Mouse (Mus musculus) inflammation-experienced regulatory T-cells, adult 6 months (primary cell): ENCODE results near the gene 1700109H08Rik. TPM values are rescaled to one million over a fixed set of nuclear protein-coding genes. Genes with fewer than 3 reads are reported as not detected.
"Not testable (repeated sequence)": the region's sequence is repeated elsewhere in the genome, so short reads cannot be mapped to it uniquely, and the experiment has no call there.

ENCODE experiments used
- ATAC-seq: one replicate; pipeline ENCODE4 v1.8.0; 2017
- polyA plus RNA-seq, 3 experiments: library from polyadenylated mRNA; unstranded; fragments of 100-300 nt; shearing (Covaris generic); gene quantifications; one replicate each; pipeline ENCODE4 v1.2.1; 2017

1700109H08Rik gene
- polyA plus RNA-seq, result 10 to 100 TPM in 2 of 3 experiments, 1 to 10 TPM in 1; 7.4 to 15.4 (median 10.7) TPM

- ATAC-seq, result no peak
Observed at GRCm38 (mm10) chr5:3571266-3571665, at the start of gene 1700109H08Rik. Gene 1700109H08Rik, plus strand, starts transcription at chr5:3571566.

GRCm38 (mm10) chr5:3521741-3522140 lies 49.6 kb upstream of the 1700109H08Rik start:
- no peak for ATAC-seq

- no peak for ATAC-seq
Observed at GRCm38 (mm10) chr5:3522826-3523225, 48.5 kb upstream of the 1700109H08Rik start.

GRCm38 (mm10) chr5:3527041-3527691 lies 44.2 kb upstream of the 1700109H08Rik start:
- ATAC-seq, result no peak

GRCm38 (mm10) chr5:3529585-3530189 lies 41.7 kb upstream of the 1700109H08Rik start:
- ATAC-seq, result no peak

- ATAC-seq, result not testable (repeated sequence)
Observed at GRCm38 (mm10) chr5:3532048-3532447, 39.3 kb upstream of the 1700109H08Rik start.

- ATAC-seq, result no peak
Observed at GRCm38 (mm10) chr5:3536592-3537212, 34.7 kb upstream of the 1700109H08Rik start.

- ATAC-seq, result no peak
Observed at GRCm38 (mm10) chr5:3538505-3539472, 32.6 kb upstream of the 1700109H08Rik start.

GRCm38 (mm10) chr5:3541871-3542270 lies 29.5 kb upstream of the 1700109H08Rik start:
- ATAC-seq, result no peak

GRCm38 (mm10) chr5:3543629-3544479 lies 27.5 kb upstream of the 1700109H08Rik start, which contains the start of gene Fam133b:
Gene Fam133b, plus strand, starts transcription at chr5:3543833.
- peak; percentile 96 for ATAC-seq

GRCm38 (mm10) chr5:3544480-3544769 lies 26.9 kb upstream of the 1700109H08Rik start:
- no peak for ATAC-seq

GRCm38 (mm10) chr5:3546226-3546625 lies 25.1 kb upstream of the 1700109H08Rik start:
- ATAC-seq, result no peak

- no peak for ATAC-seq
Observed at GRCm38 (mm10) chr5:3551481-3551880, 19.9 kb upstream of the 1700109H08Rik start.

GRCm38 (mm10) chr5:3554198-3554597 lies 17.2 kb upstream of the 1700109H08Rik start:
- ATAC-seq, result no peak

GRCm38 (mm10) chr5:3574825-3575224 lies 3.5 kb downstream of the 1700109H08Rik start:
- ATAC-seq, result no peak

GRCm38 (mm10) chr5:3577939-3578338 lies 6.6 kb downstream of the 1700109H08Rik start:
- ATAC-seq, result no peak

GRCm38 (mm10) chr5:3579066-3579465 lies 7.7 kb downstream of the 1700109H08Rik start:
- no peak for ATAC-seq

GRCm38 (mm10) chr5:3595693-3596398 lies 24.5 kb downstream of the 1700109H08Rik start, which contains the start of gene Pex1:
Gene Pex1, plus strand, starts transcription at chr5:3596066.
- ATAC-seq, result peak; percentile 98

- ATAC-seq, result peak; percentile 38
Observed at GRCm38 (mm10) chr5:3596399-3596766, 25.0 kb downstream of the 1700109H08Rik start, which contains the start of gene Rbm48. Gene Rbm48, minus strand, starts transcription at chr5:3596585.

GRCm38 (mm10) chr5:3597171-3597570 lies 25.8 kb downstream of the 1700109H08Rik start:
- no peak for ATAC-seq

GRCm38 (mm10) chr5:3598766-3599165 lies 27.4 kb downstream of the 1700109H08Rik start:
- ATAC-seq, result no peak
